Mouse (Mus musculus): Measurements from ENCODE around the gene Hspe1.
"Not testable (repeated sequence)": the region's sequence is repeated elsewhere in the genome, so short reads cannot be mapped to it uniquely, and the experiment has no call there.

Gene Hspe1

DNA sequence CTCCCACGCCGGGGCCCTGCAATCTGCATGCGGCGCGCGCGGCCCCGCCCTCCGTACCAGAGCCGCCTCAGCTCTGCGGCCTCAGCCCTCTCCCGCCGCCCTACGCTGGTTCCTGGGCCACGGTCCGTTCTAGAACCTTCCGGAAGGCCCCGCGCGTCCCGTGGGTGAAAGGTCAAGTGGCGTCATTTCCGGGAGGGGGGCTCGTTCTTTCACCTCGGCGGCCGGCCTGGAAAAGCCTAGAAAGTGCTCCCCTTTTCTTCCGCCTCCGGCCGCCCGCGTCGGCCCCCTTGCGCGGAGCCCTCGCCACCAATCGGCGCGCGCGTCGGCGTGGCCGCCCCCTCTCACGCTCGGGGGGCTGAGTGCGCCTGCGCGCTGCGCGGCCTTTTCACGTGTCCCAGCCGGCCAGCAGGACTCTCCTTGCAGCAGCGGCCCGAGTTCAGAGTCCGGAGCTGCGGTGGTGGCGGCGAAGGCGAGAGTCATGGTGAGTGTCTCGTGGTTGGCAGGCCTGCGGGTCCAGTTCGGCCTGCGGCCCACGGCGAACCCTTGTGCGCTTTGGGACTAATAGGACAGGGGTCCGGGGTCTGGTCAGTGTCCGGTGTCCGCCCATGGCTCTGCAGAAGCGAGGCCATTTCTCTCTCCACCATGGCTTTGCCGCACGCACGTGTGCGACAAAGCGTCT is at the start of gene Hspe1, which contains the start of gene Hspd1:
Gene Hspe1 (plus strand): TSS at position 201 of the 679 bp plus-strand sequence.
Gene Hspd1 (minus strand): TSS at position 312 of the 679 bp plus-strand sequence.
- DNase-seq (ENCODE audit: low read depth): peak; percentile 97

- DNase-seq (ENCODE audit: low read depth): no peak
Observed at GRCm38 (mm10) chr1:55039944-55040343, 48.0 kb upstream of the Hspe1 start.

DNA sequence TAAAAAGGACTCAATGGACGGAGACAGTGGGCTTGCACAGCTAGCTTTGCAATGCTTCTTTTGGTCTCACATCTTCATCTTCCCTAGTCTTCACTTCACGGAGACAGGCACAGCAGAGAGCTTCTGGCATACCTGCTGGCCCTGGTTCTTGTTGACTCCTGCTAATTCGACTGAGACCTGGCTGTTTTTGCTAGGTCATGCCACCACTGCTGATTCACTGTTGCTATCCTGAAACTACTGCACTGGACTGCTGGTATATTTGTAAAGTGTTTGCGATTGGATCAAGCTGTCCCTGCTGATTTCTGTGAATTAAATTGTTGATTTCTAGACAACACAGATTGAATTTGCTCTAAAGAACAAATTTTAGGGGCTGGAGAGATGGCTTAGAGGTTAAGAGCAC is 46.2 kb upstream of the Hspe1 start:
- DNase-seq (ENCODE audit: low read depth): no peak

- peak; percentile 58 for DNase-seq (ENCODE audit: low read depth)
Observed at GRCm38 (mm10) chr1:55042246-55042645, 45.7 kb upstream of the Hspe1 start.

DNA sequence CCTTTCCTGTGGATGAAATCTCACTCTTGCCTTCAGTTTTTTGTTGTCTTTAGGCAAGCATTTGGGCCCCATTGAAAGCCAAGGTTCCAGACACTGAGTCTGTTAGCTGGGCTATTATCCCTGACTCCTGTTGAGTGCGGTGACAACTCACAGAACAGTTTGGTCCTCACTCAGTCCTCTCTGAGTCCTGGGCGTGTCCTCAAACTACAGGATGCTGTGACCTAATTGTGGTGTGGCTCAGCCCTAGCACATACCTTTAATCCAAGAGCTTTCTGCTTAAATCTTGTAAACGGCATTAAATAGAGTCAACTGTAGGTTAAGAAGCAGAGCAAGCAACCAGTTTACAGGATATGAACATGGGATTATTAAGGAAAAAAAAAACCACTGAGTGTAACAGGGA is 44.8 kb upstream of the Hspe1 start:
- DNase-seq (ENCODE audit: low read depth): peak; percentile 61

DNA sequence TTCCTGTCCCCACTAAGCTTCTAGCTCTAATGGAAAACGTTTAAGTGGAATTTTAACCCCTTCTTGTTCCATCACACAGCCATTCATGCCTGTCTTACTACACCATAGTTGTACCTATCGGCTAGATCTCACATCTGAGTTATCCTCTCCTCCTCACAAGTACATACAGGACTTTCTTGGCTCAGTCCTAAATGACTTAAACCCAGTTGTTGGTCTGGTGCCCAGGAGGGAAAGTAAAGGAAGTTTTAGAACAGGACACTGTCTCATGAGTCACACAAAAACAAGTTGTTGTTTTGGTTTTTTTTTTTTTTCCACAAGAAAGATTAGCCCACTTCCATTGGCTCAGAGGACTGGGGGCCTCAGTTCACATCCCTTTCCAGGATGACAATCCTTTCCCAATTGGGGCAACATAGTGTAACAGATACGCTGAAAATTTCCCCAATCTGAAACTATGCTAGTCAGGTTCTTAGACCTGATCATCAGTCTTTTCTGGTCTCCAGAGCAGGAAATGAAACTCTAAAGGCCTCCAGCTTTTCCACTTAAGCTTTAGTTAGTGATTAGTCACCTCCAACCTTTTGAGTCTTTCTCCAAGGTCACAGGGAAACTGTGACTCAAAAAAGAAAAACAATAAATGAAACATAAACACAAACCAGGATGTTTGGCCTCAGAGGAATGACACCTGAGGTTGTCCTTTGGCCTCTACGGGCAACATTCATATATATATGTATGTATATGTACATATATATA is 38.9 kb upstream of the Hspe1 start:
- peak; percentile 60 for DNase-seq (ENCODE audit: low read depth)

DNA sequence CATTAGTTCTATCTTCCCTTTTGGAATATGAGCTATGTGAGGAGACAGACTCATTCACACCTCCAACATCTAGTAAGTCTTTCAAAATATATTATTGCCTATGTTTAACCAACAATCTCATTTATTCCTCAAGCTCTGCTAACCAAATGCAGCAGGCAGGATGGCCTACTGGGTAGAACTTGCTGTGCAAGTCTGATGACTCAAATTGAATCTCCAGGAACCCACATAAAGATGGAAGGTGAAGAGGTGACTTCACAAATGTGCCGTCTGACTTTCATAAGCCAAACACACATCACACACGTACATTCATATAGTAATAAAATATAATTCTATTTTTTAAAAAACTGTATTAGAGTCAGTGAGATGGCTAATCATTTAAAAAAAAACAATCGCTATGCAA is 36.3 kb upstream of the Hspe1 start:
- peak; percentile 80 for DNase-seq (ENCODE audit: low read depth)

DNA sequence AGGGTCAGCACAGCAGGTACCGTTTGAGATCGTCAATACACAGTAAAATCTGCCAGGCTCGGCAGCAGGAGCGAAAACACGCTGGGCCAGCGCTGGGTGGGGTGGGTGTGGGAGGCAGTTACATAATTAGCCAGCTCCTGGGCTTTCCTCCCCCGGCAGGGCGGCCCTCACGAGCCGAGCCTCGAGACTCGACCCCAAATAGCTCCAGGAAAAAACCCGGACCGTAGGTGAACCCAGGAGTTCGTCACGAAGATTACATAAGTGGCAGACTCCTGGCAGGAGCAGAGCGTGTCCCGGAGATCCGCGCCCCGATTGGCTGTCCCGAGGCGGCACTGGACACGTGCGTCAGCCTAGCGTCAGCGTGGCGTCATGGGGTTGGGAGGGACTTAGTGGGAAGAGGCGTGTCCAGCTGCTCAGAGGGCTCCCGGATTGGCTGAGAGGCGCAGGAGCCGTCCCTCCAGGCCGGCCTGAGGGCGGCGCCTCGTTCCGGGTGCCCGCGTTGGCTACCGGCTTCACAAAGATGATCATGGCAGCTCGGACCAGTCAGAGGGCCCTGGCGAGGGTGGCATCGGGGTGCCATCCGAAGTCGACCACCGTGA is 35.5 kb upstream of the Hspe1 start, which contains the start of gene Coq10b:
Gene Coq10b (plus strand): TSS at position 416 of the 599 bp plus-strand sequence.
- peak; percentile 99 for DNase-seq (ENCODE audit: low read depth)

DNA sequence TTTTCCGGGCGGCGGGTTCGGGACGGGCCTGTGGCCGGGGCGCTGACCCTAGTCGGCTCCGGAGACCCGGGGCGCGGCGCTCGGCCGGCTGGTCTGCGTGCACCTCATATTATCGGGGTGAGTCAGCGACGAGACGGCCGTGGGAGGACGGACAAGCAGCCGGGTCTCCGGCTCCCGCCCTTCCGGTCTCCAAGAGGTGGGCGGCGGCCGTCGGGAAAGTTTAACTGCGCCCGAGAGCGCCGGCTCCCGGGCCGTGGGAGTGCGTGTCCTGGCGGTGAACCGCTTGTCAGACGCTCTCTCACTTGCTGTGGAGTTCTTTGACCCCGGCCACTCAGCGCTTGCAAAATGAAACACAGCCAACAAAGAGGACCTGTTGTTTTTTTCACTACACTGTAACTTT is 34.9 kb upstream of the Hspe1 start:
- DNase-seq (ENCODE audit: low read depth): no peak

DNA sequence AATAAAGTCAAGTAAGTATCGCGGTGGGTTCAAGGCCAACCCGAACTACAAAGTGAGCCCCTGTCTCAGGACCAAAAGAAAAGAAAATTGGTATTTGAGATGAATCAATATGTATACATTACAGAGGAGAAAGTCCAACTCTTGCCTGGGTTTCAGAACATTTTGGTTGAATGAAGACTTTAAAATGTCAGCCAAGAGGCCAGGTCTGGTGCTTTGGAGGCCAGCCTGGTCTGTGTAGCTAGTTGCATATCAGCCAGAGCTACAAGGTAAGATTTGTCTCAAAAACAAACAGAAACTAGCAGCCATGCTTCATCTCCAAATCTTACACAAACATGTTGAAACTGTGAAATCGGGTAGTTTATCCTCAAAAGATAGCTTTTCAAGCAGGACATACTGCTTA is 34.3 kb upstream of the Hspe1 start:
- no peak for DNase-seq (ENCODE audit: low read depth)

GRCm38 (mm10) chr1:55055322-55056115 is 32.4 kb upstream of the Hspe1 start:
- DNase-seq (ENCODE audit: low read depth): no peak

DNA sequence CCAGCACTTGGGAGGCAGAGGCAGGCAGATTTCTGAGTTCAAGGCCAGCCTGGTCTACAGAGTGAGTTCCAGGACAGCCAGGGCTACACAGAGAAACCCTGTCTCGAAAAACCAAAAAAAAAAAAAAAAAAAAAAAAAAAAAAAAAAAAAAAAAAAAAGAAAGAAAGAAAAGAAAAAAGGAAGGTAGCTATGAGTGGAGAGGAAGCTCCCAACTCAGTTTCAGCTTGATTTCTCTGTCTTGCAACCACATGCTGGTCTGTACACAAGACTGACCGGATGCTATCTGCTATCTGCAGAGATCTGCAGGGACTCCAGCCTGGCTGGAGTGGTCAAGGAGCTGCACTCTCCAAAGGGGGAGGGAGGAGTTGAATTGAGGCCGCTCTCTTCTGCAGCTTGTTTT is 29.5 kb upstream of the Hspe1 start:
- not testable (repeated sequence) for DNase-seq (ENCODE audit: low read depth)

- DNase-seq (ENCODE audit: low read depth): no peak
Observed at GRCm38 (mm10) chr1:55061099-55061498, 26.8 kb upstream of the Hspe1 start.

DNA sequence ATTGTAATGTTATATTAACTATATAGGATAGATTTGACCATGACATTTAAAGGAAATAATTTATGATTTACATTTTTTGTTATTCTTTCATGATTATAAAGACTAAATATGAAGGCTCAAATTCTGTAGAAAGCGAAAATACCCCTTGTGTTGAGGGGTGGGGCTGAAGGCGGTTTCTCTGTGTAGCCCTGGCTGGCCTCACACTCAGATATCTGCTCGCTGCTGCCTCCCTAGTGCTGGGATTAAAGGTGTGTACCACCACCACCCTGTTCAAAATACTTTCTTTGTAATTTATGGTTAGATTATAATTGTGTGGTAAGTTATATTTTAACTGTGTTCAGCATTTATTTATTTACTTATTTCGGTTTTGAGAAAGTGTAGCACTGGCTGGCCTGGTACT is 26.2 kb upstream of the Hspe1 start:
- no peak for DNase-seq (ENCODE audit: low read depth)

DNA sequence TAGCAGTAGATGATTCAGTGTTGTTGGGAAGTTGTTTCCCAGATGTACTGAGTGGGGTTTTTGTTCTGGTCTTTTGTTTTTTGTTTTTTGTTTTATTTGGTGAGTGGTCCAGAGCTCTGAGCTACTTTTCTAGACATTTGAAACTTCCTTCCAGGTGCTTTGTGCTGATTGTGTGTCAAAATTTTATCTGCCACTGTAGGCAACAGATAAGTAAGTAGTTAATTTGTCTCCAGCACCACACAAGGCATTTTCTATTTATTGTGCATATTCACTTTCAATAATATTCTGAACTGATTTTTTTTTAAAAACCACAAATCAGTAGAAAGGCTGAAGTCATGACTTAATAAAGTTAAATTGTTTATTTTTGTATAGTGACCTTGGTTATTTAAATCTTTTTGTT is 15.6 kb upstream of the Hspe1 start:
- not testable (repeated sequence) for DNase-seq (ENCODE audit: low read depth)

- no peak for DNase-seq (ENCODE audit: low read depth)
Observed at GRCm38 (mm10) chr1:55074757-55075156, 13.2 kb upstream of the Hspe1 start.

GRCm38 (mm10) chr1:55075652-55076394 is 12.1 kb upstream of the Hspe1 start:
- no peak for DNase-seq (ENCODE audit: low read depth)

DNA sequence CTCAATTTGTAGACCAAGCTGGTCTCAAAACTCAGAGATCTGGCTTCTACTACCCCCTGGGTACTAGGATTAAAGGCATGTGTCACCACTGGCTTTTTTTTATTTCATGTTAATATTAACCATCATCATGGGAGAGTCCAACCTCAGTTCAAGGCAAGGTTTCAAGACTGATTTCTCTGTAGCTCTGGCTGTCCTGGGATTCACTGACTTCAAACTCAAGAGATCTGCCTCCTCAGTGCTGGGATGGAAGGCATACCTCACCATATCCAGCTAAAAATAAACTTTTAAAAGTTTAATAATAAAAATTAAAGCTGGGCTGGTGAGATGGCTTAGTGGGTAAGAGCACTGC is 11.6 kb upstream of the Hspe1 start:
- DNase-seq (ENCODE audit: low read depth): no peak

DNA sequence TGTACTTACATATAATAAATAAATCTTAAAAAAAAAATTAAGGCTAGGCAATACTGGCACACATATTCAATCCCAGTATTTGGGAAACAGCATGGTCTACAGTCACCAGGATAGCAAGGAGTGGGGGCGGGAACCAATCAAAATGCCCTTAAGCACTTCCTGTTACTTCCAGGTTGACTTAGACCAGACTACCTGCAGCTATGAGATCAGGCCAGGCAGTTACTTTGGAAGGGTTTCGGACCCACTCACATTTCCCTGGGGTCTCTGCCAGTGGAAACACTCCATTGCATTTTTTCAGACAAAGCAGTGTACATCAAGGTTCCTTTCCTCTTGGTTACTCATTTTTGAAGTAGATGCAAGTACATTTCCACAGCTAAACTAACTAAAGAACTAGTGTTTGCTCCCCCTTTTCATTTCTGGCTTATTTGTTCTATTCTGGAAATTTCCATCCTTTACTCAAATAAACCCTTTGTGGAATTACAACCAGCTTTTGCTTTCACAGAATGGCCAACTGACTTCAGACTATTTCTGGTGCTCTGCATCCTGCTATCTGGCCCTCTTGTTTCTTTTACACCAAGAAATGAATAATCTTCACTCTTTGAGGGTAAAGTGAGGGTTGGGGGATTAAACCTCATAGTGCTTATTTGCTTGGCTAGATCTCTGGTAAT is 10.9 kb upstream of the Hspe1 start:
- no peak for DNase-seq (ENCODE audit: low read depth)

- DNase-seq (ENCODE audit: low read depth): no peak
Observed at GRCm38 (mm10) chr1:55079677-55080076, 8.3 kb upstream of the Hspe1 start.

- DNase-seq (ENCODE audit: low read depth): peak; percentile 53
Observed at GRCm38 (mm10) chr1:55082106-55082505, 5.8 kb upstream of the Hspe1 start.
